Mouse (Mus musculus): ENCODE measurements at regions not wholly inside any gene's neighbourhood (a gene's known extent, or its start where the extent isn't known, plus 50 kb on each side); places are given as distances from the start of the nearest gene placed in this dataset.

GRCm38 (mm10) chr6:10970587-10971138, 936.6 kb downstream of the Ndufa4 start:
- WGBS, result 4% methylated on average over 11 of the region's 11 CpGs
- no peak overlapping the region for H3K4me3 ChIP-seq (ENCODE audit: low read depth, low read length)

GRCm38 (mm10) chr6:10969841-10970536, 937.3 kb downstream of the Ndufa4 start:
- no peak overlapping the region for H3K9ac ChIP-seq (ENCODE audit: low read length)
- H3K9me3 ChIP-seq (ENCODE audit: control insufficient read depth, low read length), result no peaks in the 10 kb centered on the region
- no peaks in the 10 kb centered on the region for H3K36me3 ChIP-seq (ENCODE audit: control insufficient read depth, insufficient read depth, low read length)
- no peak overlapping the region for H3K4me3 ChIP-seq (ENCODE audit: low read depth, low read length)
- H3K27me3 ChIP-seq (ENCODE audit: control insufficient read depth, insufficient read depth, low read length), result no peaks in the 10 kb centered on the region
- peak; percentile 89 for DNase-seq (ENCODE audit: low spot score, missing footprints)
- ATAC-seq (ENCODE audit: low FRiP score), result peak; percentile 85
- H3K4me2 ChIP-seq, result no peak overlapping the region
- H3K4me1 ChIP-seq (ENCODE audit: control insufficient read depth, insufficient read depth, low read length), result peaks cover 2% of the 10 kb centered on the region; the same call in 1 of the 2 replicates
- 30% methylated on average over 7 of the region's 7 CpGs for WGBS
- peak overlapping the region; percentile 10 for H3K27ac ChIP-seq (ENCODE audit: low read depth, low read length)

More at GRCm38 (mm10) chr6:10970587-10971138, 936.6 kb downstream of the Ndufa4 start:
- no peaks in the 10 kb centered on the region for H3K36me3 ChIP-seq (ENCODE audit: control insufficient read depth, insufficient read depth, low read length)
- ATAC-seq (ENCODE audit: low FRiP score) (peak; percentile 84), DNase-seq (ENCODE audit: low spot score, missing footprints) (peak; percentile 92)
- no peaks in the 10 kb centered on the region for H3K9me3 ChIP-seq (ENCODE audit: control insufficient read depth, low read length)
- peak overlapping the region; percentile 24; the same call in 1 of the 2 replicates for H3K9ac ChIP-seq (ENCODE audit: low read length)
- no peaks in the 10 kb centered on the region for H3K27me3 ChIP-seq (ENCODE audit: control insufficient read depth, insufficient read depth, low read length)
- H3K4me2 ChIP-seq, result no peak overlapping the region
- peaks cover 2% of the 10 kb centered on the region; the same call in 1 of the 2 replicates for H3K4me1 ChIP-seq (ENCODE audit: control insufficient read depth, insufficient read depth, low read length)
- H3K27ac ChIP-seq (ENCODE audit: low read depth, low read length), result peak overlapping the region; percentile 61

GRCm38 (mm10) chr6:10943545-10943944, 963.8 kb downstream of the Ndufa4 start:
- no peak overlapping the region for H3K9ac ChIP-seq (ENCODE audit: low read length)
- H3K4me1 ChIP-seq (ENCODE audit: control insufficient read depth, insufficient read depth, low read length), result no peaks in the 10 kb centered on the region
- DNase-seq (ENCODE audit: low spot score, missing footprints) (no peak), ATAC-seq (ENCODE audit: low FRiP score) (no peak)
- H3K36me3 ChIP-seq (ENCODE audit: control insufficient read depth, insufficient read depth, low read length), result no peaks in the 10 kb centered on the region
- no peak overlapping the region for H3K4me3 ChIP-seq (ENCODE audit: low read depth, low read length)
- no peak overlapping the region for H3K4me2 ChIP-seq
- H3K9me3 ChIP-seq (ENCODE audit: control insufficient read depth, low read length), result no peaks in the 10 kb centered on the region
- H3K27ac ChIP-seq (ENCODE audit: low read depth, low read length), result no peak overlapping the region
- 84% methylated on average over 1 of the region's 1 CpGs for WGBS
- H3K27me3 ChIP-seq (ENCODE audit: control insufficient read depth, insufficient read depth, low read length), result no peaks in the 10 kb centered on the region

- H3K9ac ChIP-seq (ENCODE audit: low read length), result no peak overlapping the region
- no peak overlapping the region for H3K4me3 ChIP-seq (ENCODE audit: low read depth, low read length)
- no peaks in the 10 kb centered on the region for H3K27me3 ChIP-seq (ENCODE audit: control insufficient read depth, insufficient read depth, low read length)
- DNase-seq (ENCODE audit: low spot score, missing footprints), result no peak
- H3K27ac ChIP-seq (ENCODE audit: low read depth, low read length), result no peak overlapping the region
- H3K4me2 ChIP-seq, result no peak overlapping the region
- 89% methylated on average over 3 of the region's 3 CpGs for WGBS
- no peaks in the 10 kb centered on the region for H3K4me1 ChIP-seq (ENCODE audit: control insufficient read depth, insufficient read depth, low read length)
- no peaks in the 10 kb centered on the region for H3K36me3 ChIP-seq (ENCODE audit: control insufficient read depth, insufficient read depth, low read length)
- ATAC-seq (ENCODE audit: low FRiP score), result no peak
- H3K9me3 ChIP-seq (ENCODE audit: control insufficient read depth, low read length), result no peaks in the 10 kb centered on the region
Measured at GRCm38 (mm10) chr6:10941470-10941869, 965.8 kb downstream of the Ndufa4 start.
